Comparison of ENCODE assay signal across 14 mouse cellular contexts in the genomic region with DNA sequence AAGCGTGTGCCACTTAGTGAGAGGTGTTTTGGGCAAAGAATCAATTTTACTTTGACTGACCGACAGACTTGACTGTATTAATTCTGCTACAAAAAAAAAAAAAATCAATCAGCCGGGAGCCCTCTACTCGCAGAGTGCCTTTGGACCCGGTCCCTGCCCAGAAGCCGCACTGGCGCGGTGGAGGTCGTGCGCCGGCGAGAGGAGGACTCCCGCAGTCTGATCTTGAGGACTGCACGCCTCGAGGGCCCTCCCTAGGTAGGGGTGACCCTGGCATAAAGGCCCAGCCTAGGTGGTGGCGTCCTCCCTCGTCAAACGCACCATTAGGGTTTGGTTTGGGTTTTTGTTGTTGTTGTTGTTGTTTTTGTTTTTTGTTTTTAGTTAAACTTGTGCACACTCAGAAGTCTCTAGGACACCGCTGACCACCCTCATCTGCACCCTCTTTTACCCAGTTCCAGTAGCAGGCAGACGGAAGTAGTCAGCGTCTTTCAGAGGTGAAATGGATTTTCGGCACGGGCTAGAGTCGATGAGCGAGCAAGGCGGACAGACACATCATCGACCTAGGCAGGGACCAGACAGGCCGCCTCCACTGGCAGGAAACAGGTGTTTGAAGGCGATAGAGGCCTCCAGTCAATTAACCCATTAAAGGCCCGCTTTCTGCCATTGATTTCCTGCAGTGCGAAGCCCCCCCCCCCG. TPM values are rescaled to one million over a fixed set of nuclear protein-coding genes. Genes with fewer than 3 reads are reported as not detected.
A peak's percentile ranks its signal among the peaks of the same experiment; 100 is the strongest.
DNase-seq lines count a peak whose midpoint lies in the region; ATAC-seq lines count a peak whose summit lies in the region.
"Had no signal": no experiment of that assay in that cellular context is flagged by ENCODE, and none has a peak within 500 bp of the region (broad histone marks: within the 10 kb centered on the region; RNA-seq: fewer than 3 reads in every experiment).

No protein-coding gene starts in this region.

- 1% methylated on average over 32 of the region's 32 CpGs for WGBS in hindbrain, embryonic 12.5 days
- WGBS in midbrain, embryonic 15.5 days: 3% methylated on average over 32 of the region's 32 CpGs

- H3K36me3 ChIP-seq in hindbrain, embryonic 12.5 days: no peaks in the 10 kb centered on the region
- H3K36me3 ChIP-seq in midbrain, embryonic 15.5 days (replicated peaks): no peaks in the 10 kb centered on the region
- H3K36me3 ChIP-seq: limb, embryonic 12.5 days had no signal

- peak overlapping the region; percentile 38 for H3K4me3 ChIP-seq in hindbrain, embryonic 12.5 days
- peak overlapping the region; percentile 34 for H3K4me3 ChIP-seq in midbrain, embryonic 15.5 days

- H3K9me3 ChIP-seq in hindbrain, embryonic 12.5 days (replicated peaks): no peaks in the 10 kb centered on the region
- no peaks in the 10 kb centered on the region for H3K9me3 ChIP-seq in midbrain, embryonic 15.5 days
- H3K9me3 ChIP-seq: limb, embryonic 12.5 days had no signal

- no peak for ATAC-seq in hindbrain, embryonic 12.5 days (ENCODE audit: low FRiP score)
- no peak for ATAC-seq in midbrain, embryonic 15.5 days (replicated peaks)
- ATAC-seq: Patski had no signal

- peaks cover 48% of the 10 kb centered on the region for H3K4me1 ChIP-seq in hindbrain, embryonic 12.5 days
- H3K4me1 ChIP-seq in midbrain, embryonic 15.5 days: peaks cover 37% of the 10 kb centered on the region

- peak overlapping the region; percentile 47; the same call in 1 of the 2 replicates for H3K9ac ChIP-seq in hindbrain, embryonic 12.5 days
- no peak overlapping the region for H3K9ac ChIP-seq in midbrain, embryonic 15.5 days
- H3K9ac ChIP-seq: limb, embryonic 12.5 days had no signal

- H3K4me2 ChIP-seq in hindbrain, embryonic 12.5 days (replicated peaks): peak overlapping the region; percentile 63
- H3K4me2 ChIP-seq in midbrain, embryonic 15.5 days: peak overlapping the region; percentile 58

- peak overlapping the region; percentile 55; the same call in 1 of the 2 replicates for H3K27ac ChIP-seq in hindbrain, embryonic 12.5 days
- peak overlapping the region; percentile 63 for H3K27ac ChIP-seq in midbrain, embryonic 15.5 days
- H3K27ac ChIP-seq: gastrocnemius, adult 2 months; limb, embryonic 12.5 days; macrophage had no signal

- DNase-seq in embryo, embryonic 10 days (ENCODE audit: low spot score): peak; percentile 64
- DNase-seq in embryo, embryonic 9.5 days (ENCODE audit: extremely low spot score): no peak
- DNase-seq in embryo, embryonic 10.5 days (ENCODE audit: low spot score): peak; percentile 62
- DNase-seq in MN1 (ENCODE audit: low spot score): no peak
- DNase-seq in cerebellum, adult 11 months: no peak
- no peak for DNase-seq in adrenal gland, postnatal 4 days (ENCODE audit: low spot score in 2 of 2)
- DNase-seq: gastrocnemius, adult 2 months; heart, postnatal 36 days; kidney, postnatal 36 days had no signal

- H3K27me3 ChIP-seq in hindbrain, embryonic 12.5 days: peaks cover 87% of the 10 kb centered on the region
- H3K27me3 ChIP-seq in midbrain, embryonic 15.5 days (replicated peaks): peaks cover 59% of the 10 kb centered on the region

RNA-seq across cellular contexts. Expression of a gene that starts 8.4 kb away (rescaled TPM):
- polyA plus RNA-seq in hindbrain, embryonic 12.5 days (2016; fragmentation: Nextera tagmentation; extraction: Ambion mirVana): 2.9 and 3.5 TPM in 2 replicates
- polyA plus RNA-seq in midbrain, embryonic 15.5 days (2015; fragmentation: Nextera tagmentation; extraction: Ambion mirVana): 2.2 and 2.4 TPM in 2 replicates
- under 1 TPM; 0.06 to 0.25 TPM for total RNA-seq in adrenal gland, postnatal 4 days (2021)
- total RNA-seq: gastrocnemius, adult 2 months; heart, postnatal 36 days had no signal
- polyA plus RNA-seq: limb, embryonic 12.5 days; macrophage; Patski had no signal

Comparison
In these comparisons a context has a peak if more than half of its experiments do, and no peak if none do; other contexts are left out.
1. DNase-seq: peak in embryo, embryonic 10 days (single experiment) and embryo, embryonic 10.5 days (single experiment); none in embryo, embryonic 9.5 days (single experiment), MN1 (single experiment), cerebellum, adult 11 months (single experiment) and adrenal gland, postnatal 4 days (0 of 2).